Mouse (Mus musculus): ENCODE results near the gene Erbin.

- TF ChIP-seq CTCF (IDR thresholded peaks at IDR 0.05; ENCODE audit: low read depth) (no peak), EP300 (IDR thresholded peaks at IDR 0.05; ENCODE audit: low read depth) (no peak)
Measured at GRCm38 (mm10) chr13:103958607-103959123, 38.4 kb upstream of the Erbin start.

Data from liver, postnatal 0 days (tissue).